Mouse (Mus musculus) bone marrow macrophage, adult 2 months (primary cell): ENCODE data around the gene Pde1c.

Experiments
- CTCF ChIP-seq: IDR thresholded peaks from 2 replicates; pipeline ENCODE4 v1.5.1; 2012; ENCODE audit warnings: low read depth, mild to moderate bottlenecking, low read length, moderate library complexity
- POLR2A ChIP-seq: IDR thresholded peaks from 2 replicates; pipeline ENCODE4 v1.6.1; 2012; ENCODE audit warnings: mild to moderate bottlenecking, low read depth, low read length, borderline replicate concordance

DNA sequence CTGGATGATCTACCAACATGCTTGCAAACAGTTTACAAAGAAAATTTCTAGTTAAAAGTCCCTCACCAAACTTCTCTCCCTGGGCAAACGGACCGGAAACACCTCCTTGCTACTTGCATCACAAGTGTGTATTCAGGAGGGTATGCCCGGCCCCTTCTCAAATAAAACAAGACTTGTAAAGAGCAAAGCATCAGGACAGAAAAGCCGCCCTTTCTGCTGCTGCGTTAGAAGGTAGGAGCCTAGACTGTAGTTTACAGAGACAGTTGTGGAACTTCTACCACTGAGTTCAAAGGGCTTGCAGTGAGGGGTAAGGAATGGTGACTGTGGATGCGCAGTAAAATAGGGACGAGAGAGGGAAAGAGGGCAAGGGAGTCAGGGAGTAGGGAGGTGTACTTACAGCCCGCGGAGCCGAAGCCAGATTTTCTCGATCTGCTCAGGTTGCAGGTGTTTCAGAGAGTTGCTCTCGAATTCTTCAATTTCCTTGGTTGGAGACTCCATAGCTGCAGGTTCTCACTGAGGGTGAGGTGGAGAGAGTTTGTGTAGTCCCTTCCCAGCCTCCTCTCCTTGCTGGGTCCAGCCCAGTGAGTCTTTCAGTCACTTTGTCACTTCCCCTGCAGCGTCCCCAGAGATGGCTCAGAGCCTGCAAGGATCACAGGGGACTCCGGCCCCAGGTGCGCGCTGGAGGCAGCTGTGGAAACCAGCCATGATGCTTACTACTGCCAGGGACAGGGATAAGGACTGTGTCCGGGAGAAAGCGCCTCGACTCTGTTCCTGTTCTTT is 207.4 kb downstream of the Pde1c start:
- TF ChIP-seq POLR2A (no peak), CTCF (no peak)
